Mouse (Mus musculus) Patski (cell line): ENCODE measurements around the gene Itpk1. TPM values are rescaled to one million over a fixed set of nuclear protein-coding genes. Genes with fewer than 3 reads are reported as not detected.

Source experiments
- ATAC-seq: fragments of 100-300 bp; one replicate; pipeline ENCODE4 v1.8.0; 2021
- CTCF ChIA-PET: fragments of 350-600 bp; sonication (Branson Sonifier 250); formaldehyde crosslinking; loops from one replicate; lab custom pipeline; 2022; ENCODE audit warnings: inconsistent platforms; lab: Charles Lee
- POLR2A ChIA-PET: fragments of 350-600 bp; sonication (Branson Sonifier 250); formaldehyde crosslinking; loops from one replicate; lab custom pipeline; 2022; ENCODE audit warnings: antibody characterized with exemption, inconsistent platforms; lab: Charles Lee
- DNase-seq: peaks from one replicate; pipeline ENCODE4 v3.0.0-alpha.2; 2011; ENCODE audit warnings: low read depth, low spot score
- H3K27me3 ChIP-seq: fragments of 371-371 bp; one replicate; pipeline ENCODE4 v1.5.1; 2021
- CTCF ChIP-seq: fragments of 100-300 bp; IDR thresholded peaks from one replicate; pipeline ENCODE4 v1.5.1; 2021
- in situ Hi-C: fragments of 300-500 bp; cut with MboI; formaldehyde crosslinking; loops from 3 replicates; pipeline ENCODE4 v1.11.1; 2018; ENCODE audit warnings: low pct_unique_long_range_greater_than_20kb, mixed read lengths
- polyA plus RNA-seq: library from polyadenylated mRNA; unstranded; gene quantifications from one replicate; pipeline ENCODE4 v1.2.3, GENCODE M21; 2021

Itpk1 gene
- polyA plus RNA-seq, 1 experiment from 2014 or later: 22.9 TPM

GRCm38 (mm10) chr12:102705216-102705871, 614 bp upstream of the Itpk1 start:
- POLR2A ChIA-PET: interaction anchor here (0.6 to 1.5 kb wide), 2 partner anchors 10 to 38 kb away, joined by 3 read pairs; no protein-coding TSS in a partner anchor
- DNase-seq (no peak), ATAC-seq (peak; percentile 44)
- in situ Hi-C loops: loop anchor here (5.0 kb wide), 3 partner anchors 68 to 178 kb away; no protein-coding TSS in a partner anchor
- no peak for TF ChIP-seq CTCF
- CTCF ChIA-PET: interaction anchor here (0.6 to 1.6 kb wide), 10 partner anchors 9 to 178 kb away, joined by 3 to 4 read pairs (median 3); no protein-coding TSS in a partner anchor
- no peaks in the 10 kb centered on the region for H3K27me3 ChIP-seq

GRCm38 (mm10) chr12:102703921-102704408, 765 bp downstream of the Itpk1 start:
- peak; percentile 4 for ATAC-seq
- ChIA-PET POLR2A (interaction anchor here (0.8 to 1.5 kb wide), 4 partner anchors 9 to 129 kb away, joined by 3 to 4 read pairs (median 3); no protein-coding TSS in a partner anchor), CTCF (interaction anchor here (1.4 to 2.4 kb wide), 4 partner anchors 11 to 125 kb away, joined by 3 to 11 read pairs (median 6); no protein-coding TSS in a partner anchor)
- in situ Hi-C loops: no loop called here
- DNase-seq: no peak
- TF ChIP-seq CTCF: no peak
- H3K27me3 ChIP-seq: no peaks in the 10 kb centered on the region

DNA sequence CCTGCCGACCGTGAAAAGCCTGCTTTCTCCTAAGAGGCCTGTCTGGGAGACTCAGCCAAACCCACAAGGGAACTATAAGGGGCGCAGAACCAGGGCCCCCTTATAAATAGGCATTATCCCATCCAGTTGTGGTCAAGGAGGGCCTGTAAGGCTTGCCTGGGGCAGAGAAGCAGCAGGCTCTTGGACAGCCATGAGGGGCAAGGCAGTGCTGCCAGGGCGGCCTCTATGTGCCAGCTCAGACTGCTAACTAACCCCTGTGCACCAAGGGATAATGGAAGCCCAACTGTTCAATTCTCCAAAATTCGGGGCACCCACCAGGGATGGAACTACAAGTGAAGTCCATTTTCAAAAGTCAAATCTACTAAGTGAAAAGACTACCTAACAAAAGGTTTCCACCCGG, 1.3 kb downstream of the Itpk1 start:
- POLR2A ChIA-PET: interaction anchor here (0.8 to 1.5 kb wide), 4 partner anchors 8 to 129 kb away, joined by 3 to 4 read pairs (median 3); no protein-coding TSS in a partner anchor

GRCm38 (mm10) chr12:102703111-102703412, 1.7 kb downstream of the Itpk1 start:
- no peak for TF ChIP-seq CTCF
- CTCF ChIA-PET: interaction anchor here (1.1 to 2.4 kb wide), 10 partner anchors 9 to 126 kb away, joined by 3 to 11 read pairs (median 4); no protein-coding TSS in a partner anchor
- in situ Hi-C loops: no loop called here
- H3K27me3 ChIP-seq: no peaks in the 10 kb centered on the region
- no peak for DNase-seq
- POLR2A ChIA-PET: interaction anchor here (0.8 to 1.1 kb wide), 2 partner anchors 52 to 55 kb away, joined by 3 read pairs; no protein-coding TSS in a partner anchor
- no peak for ATAC-seq

More for the DNA sequence above, 1.3 kb downstream of the Itpk1 start:
- no peak for ATAC-seq
- CTCF ChIA-PET: interaction anchor here (1.1 to 2.4 kb wide), 8 partner anchors 10 to 127 kb away, joined by 3 to 11 read pairs (median 4); no protein-coding TSS in a partner anchor
- in situ Hi-C loops: no loop called here
- no peak for TF ChIP-seq CTCF
- no peak for DNase-seq
- H3K27me3 ChIP-seq: no peaks in the 10 kb centered on the region

- TF ChIP-seq CTCF: no peak
- DNase-seq: no peak
- no peaks in the 10 kb centered on the region for H3K27me3 ChIP-seq
- in situ Hi-C loops: no loop called here
- ATAC-seq: no peak
- CTCF ChIA-PET: interaction anchor here (0.8 to 2.4 kb wide), 13 partner anchors 9 to 126 kb away, joined by 3 to 11 read pairs (median 4); no protein-coding TSS in a partner anchor
- POLR2A ChIA-PET: no interaction called here
Measured at GRCm38 (mm10) chr12:102702356-102703110, 2.2 kb downstream of the Itpk1 start.

DNA sequence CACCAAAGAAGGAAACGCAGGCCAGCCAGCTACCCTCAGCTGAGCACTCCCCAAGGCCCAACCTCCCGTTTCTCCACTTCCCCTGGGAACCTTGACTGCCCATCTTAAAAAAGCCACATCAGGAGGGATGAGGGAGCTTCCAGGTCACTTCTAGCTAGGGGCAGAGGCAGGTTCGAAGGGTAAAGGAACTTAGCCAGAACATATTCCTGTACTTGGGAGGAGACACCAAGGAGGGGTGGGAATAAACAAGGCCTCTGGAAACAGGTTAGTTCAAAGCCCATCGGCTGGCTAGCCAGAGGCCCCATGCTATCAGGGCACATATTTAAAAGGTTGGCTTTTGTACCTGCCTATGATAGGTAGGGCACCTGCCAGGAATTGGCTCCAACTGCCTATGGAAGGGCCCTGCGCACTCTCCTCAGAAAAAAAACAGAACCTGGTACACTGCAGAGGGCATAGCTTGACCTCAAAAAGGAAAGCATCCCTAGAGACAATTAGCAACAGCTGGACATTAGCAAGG, 3.0 kb downstream of the Itpk1 start:
- ChIA-PET POLR2A (no interaction called here), CTCF (interaction anchor here (0.8 to 2.4 kb wide), 8 partner anchors 9 to 123 kb away, joined by 3 to 11 read pairs (median 6); no protein-coding TSS in a partner anchor)
- no peak for DNase-seq
- in situ Hi-C loops: no loop called here
- TF ChIP-seq CTCF: no peak
- no peak for ATAC-seq
- no peaks in the 10 kb centered on the region for H3K27me3 ChIP-seq

GRCm38 (mm10) chr12:102700453-102700852, 4.3 kb downstream of the Itpk1 start:
- no peak for TF ChIP-seq CTCF
- in situ Hi-C loops: no loop called here
- CTCF ChIA-PET: no interaction called here
- DNase-seq: no peak
- no peaks in the 10 kb centered on the region for H3K27me3 ChIP-seq
- ATAC-seq: no peak
- POLR2A ChIA-PET: no interaction called here

- CTCF ChIA-PET: no interaction called here
- in situ Hi-C loops: no loop called here
- POLR2A ChIA-PET: no interaction called here
- no peak for DNase-seq
- H3K27me3 ChIP-seq: no peaks in the 10 kb centered on the region
- no peak for TF ChIP-seq CTCF
- ATAC-seq: no peak
Measured at GRCm38 (mm10) chr12:102699156-102699555, 5.6 kb downstream of the Itpk1 start.

DNA sequence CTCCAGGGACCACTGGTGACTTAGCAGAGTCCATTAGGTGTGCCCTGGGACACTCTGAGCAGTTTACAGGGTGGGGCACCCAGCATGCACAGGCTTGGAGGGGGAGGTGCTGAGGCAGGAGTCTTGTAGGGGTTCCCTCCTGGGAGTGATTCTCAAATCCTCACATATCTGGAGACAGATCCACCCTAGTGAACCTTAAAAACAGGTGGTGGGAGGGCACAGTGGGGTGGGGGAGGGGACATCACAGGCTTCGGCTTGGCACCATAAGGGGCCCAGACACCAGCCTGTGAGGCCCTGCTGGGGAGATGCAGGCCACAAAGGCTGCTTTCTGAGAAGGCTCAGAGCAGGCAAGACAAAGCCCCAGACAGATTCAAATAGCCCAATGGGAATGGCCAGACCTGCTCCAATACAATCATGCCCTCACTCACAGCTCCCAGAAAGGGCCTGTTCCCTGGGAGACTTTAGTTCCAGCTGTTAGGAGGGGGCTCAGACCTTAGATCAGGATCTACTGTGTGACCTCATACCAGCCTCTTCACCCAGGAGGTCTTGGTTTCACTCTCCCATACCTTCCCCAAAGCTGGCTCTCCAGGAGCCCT, 6.5 kb downstream of the Itpk1 start:
- H3K27me3 ChIP-seq: no peaks in the 10 kb centered on the region
- ChIA-PET POLR2A (no interaction called here), CTCF (no interaction called here)
- DNase-seq: no peak
- TF ChIP-seq CTCF: no peak
- no peak for ATAC-seq
- in situ Hi-C loops: no loop called here

DNA sequence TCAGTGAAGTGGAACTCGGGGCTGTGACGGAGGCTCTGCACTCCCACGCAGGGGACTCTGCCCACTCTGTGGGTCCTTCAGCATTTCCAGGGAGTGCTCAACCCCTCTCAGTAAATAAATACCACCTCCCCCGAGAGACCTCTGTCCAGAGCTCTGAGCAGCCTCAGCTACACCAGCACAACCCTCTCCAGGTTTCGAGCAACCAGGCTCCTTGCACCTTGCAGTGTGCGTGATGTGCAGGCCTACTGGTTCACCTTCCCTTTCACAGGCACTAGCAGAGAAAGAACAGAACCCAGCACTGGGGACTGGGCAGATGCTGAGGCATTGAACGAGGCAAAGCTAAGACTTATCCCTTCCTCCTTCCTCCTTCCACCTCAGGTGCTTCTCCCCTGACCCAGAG, 7.3 kb downstream of the Itpk1 start:
- CTCF ChIA-PET: no interaction called here
- in situ Hi-C loops: no loop called here
- ATAC-seq: no peak

More for the DNA sequence above, 7.3 kb downstream of the Itpk1 start:
- TF ChIP-seq CTCF: no peak
- POLR2A ChIA-PET: interaction anchor here (0.6 kb wide), 1 partner anchor 72 kb away, joined by 4 read pairs; no protein-coding TSS in a partner anchor
- DNase-seq: no peak
- H3K27me3 ChIP-seq: no peaks in the 10 kb centered on the region
